Mouse (Mus musculus) hematopoietic multipotent progenitor cell, adult 10-12 weeks (in vitro differentiated cells): Measurements from ENCODE around the gene Vmn1r235. TPM values are rescaled to one million over a fixed set of nuclear protein-coding genes. Genes with fewer than 3 reads are reported as not detected.

Experiments
- polyA plus RNA-seq: library from polyadenylated mRNA; stranded (reverse); fragments of >175 nt; gene quantifications from 2 replicates; pipeline ENCODE4 v1.2.3, GENCODE M21; 2012; ENCODE audit warnings: low replicate concordance

Vmn1r235 gene
- not detected in 2 replicates for polyA plus RNA-seq

DNA sequence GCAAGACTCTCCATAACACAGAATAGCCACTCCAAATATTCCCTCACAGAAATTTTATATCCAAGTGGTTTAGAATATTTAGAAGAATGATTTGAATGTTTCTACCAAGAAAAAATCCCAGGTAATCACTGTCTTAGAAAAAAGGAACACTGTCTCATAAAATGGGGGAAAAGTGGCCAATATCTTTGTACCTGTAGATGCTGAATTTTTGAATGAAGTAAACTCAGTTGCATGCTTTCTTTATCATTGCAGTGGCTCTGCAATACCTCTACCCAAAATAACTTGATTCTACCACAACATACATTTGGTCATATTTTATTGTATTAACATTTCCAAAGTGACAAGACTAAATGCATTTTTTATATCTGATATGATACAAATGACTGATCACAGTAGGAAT lies at the start of gene Vmn1r235:
Vmn1r235 (plus strand) TSS at position 301 of the 400 bp plus-strand sequence.

DNA sequence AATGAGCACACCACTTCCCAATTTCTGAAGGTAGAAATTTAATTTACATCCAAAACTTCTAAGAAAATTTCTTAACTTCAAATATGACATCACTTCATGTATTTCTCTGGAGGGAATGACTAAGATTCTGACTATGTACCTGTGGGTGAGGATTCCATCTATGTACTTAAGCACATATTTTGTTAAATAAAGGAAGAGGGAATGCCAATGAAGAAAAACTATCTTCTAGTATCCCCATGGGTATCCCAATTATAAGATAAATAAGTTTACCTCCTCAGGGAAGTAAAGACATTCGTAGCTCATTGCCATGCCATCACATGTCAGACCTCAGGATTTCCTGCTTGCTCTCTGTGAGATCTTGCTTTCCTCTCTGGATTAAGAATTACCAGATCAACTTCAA lies 30.4 kb upstream of the Vmn1r235 start, which contains the start of gene Vmn1r234:
Vmn1r234 (plus strand) TSS at position 301 of the 400 bp plus-strand sequence.

GRCm38 (mm10) chr17:21282642-21283041 lies 26.4 kb downstream of the Vmn1r235 start, which contains the start of gene Vmn1r236:
TSS of gene Vmn1r236 (plus strand) at chr17:21282942.

GRCm38 (mm10) chr17:21311565-21311964 lies 55.4 kb downstream of the Vmn1r235 start, which contains the start of gene Vmn1r237:
TSS of gene Vmn1r237 (plus strand) at chr17:21311865.

Other genes with a start within 250 kb of the Vmn1r235 start
- 1.2 and 1.7 TPM in 2 replicates for gene Zfp160, start 247.5 kb upstream of the Vmn1r235 start, polyA plus RNA-seq
- not detected in 2 replicates for gene Vmn1r234, start 30.3 kb upstream of the Vmn1r235 start, polyA plus RNA-seq
- gene Vmn1r236, start 26.5 kb downstream of the Vmn1r235 start, polyA plus RNA-seq = not detected in 2 replicates
- not detected in 2 replicates for gene Vmn1r237, start 55.5 kb downstream of the Vmn1r235 start, polyA plus RNA-seq
- gene Zfp677, start 127.3 kb downstream of the Vmn1r235 start, polyA plus RNA-seq = 0.73 and 2.6 TPM in 2 replicates
- gene Zfp54, start 166.8 kb downstream of the Vmn1r235 start, polyA plus RNA-seq = 0.52 TPM in 1 of 2 replicates, not detected in the other
- gene Zfp51, start 194.0 kb downstream of the Vmn1r235 start, polyA plus RNA-seq = 0.31 and 1.5 TPM in 2 replicates
- 3.5 and 3.7 TPM in 2 replicates for gene Zfp53, start 232.6 kb downstream of the Vmn1r235 start, polyA plus RNA-seq